Mouse (Mus musculus) T-helper 2 cell (primary cell): Measurements from ENCODE around the gene Dhh.

ENCODE experiments used
- in situ Hi-C: fragments of 300-600 bp; cut with MboI, MseI; formaldehyde crosslinking; loops from one replicate; pipeline ENCODE4 v1.15.1; 2025; ENCODE audit warnings: high pct_unique_total_duplicates

Gene Dhh

GRCm38 (mm10) chr15:98852733-98853132, 45.6 kb downstream of the Dhh start:
- in situ Hi-C loops, result no loop called here

- in situ Hi-C loops, result no loop called here
Measured at GRCm38 (mm10) chr15:98852071-98852470, 46.3 kb downstream of the Dhh start.

GRCm38 (mm10) chr15:98851229-98851818, 47.0 kb downstream of the Dhh start:
- in situ Hi-C loops, result no loop called here

DNA sequence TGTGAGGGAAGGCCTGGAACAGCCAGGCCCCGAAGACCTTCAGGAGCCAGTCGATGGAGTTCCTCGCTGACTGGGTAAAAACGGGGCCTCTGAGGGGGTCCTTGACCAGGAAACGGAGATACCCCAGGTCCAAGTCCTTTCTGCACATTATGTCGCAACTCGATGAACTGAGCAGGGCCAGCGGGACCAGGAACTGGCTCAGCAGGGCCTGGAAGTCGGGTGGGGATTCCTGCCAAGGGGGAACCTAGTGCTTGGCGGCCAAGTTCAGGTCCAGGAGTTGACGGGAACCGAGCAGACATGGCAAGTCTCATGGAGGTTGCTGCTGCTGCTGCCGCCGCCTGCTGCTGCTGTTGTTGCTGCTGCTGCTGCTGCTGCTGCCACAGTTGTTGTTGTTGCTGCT, 47.7 kb downstream of the Dhh start:
- in situ Hi-C loops, result no loop called here

DNA sequence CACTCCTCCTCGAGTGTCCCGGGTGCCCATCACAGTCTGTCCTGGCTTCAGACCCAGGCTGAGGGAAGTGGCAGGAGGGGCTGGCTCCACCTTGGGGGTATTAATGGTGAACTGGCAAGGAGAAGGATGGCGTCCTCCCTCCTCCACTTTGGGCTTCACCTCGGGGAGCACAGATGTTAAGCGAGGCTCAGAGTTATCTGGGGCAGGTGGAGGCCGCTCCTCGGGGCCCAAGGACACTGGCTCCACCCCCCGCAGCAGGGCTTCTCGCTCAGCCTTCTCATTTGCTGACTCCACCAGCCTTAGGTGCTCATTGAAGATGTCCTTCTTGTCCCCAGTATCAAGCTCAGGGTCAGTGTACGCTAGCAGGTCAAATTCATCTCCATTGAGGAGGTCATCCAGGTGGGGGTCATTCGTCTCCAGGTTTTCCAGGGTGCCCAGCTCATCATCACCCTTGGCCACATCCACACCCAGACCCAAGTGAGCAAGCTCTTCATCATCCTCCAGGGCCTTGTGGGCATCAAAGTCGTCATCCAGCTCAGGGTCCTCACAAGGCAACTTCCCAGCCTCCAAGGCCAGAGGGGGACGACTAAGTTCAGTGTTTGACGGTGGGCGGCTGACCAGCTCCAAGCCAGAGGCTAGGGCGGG, 48.3 kb downstream of the Dhh start:
- in situ Hi-C loops, result no loop called here

DNA sequence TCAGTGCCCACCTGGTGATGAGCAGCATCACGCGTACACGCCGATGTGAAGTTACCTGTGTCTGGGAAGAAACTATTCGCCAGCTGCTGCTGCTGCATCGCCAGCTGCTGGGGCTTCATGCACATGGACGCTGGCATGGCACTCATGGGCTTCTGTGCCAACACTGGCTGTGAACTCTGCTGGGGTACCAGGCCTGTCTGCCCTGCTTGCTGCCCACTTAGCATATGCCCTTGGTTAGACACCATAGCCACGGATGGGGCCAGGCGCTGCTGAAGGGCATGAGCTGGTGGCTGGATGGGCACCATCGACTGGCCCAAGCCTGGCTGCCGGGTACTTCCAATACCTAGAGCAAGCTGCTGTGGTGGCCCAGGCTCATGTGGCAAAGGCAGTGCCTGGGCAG, 49.2 kb downstream of the Dhh start:
- in situ Hi-C loops, result no loop called here

- in situ Hi-C loops, result no loop called here
Measured at GRCm38 (mm10) chr15:98846140-98846539, 52.2 kb downstream of the Dhh start.

GRCm38 (mm10) chr15:98845149-98845548, 53.2 kb downstream of the Dhh start:
- in situ Hi-C loops, result no loop called here

DNA sequence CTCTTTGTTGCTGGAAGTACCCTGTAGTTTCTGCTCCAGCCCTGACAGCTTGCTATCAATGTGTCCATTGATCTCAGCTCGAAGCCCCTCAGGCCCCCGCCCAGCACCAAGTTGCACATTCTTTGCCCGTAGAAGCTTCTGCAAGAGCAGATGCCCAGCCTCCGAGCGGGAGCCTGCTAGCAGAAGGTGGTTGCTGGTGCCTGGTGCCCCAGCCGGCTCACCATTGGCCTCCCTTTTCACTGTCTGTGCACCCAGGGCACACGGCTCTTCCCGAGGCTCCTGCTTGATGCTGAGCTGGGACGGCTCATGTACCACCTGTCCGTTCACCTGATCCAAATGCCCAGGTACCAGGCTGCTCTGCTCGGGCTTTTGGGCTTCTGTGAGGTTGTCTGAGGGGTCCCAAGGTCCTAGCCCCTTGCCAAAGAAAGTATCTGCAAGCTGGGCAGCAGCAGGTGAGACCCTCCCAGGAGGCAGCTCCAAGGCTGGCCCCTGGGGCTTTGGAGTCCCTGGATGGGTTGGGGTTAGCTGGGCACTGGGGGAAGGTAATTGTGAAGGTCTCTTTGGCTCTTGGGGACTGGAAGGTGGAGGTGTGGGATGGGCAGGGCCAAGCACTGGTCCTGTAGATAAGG, 54.6 kb downstream of the Dhh start:
- in situ Hi-C loops, result no loop called here
